Mouse (Mus musculus): ENCODE measurements at regions not wholly inside any gene's neighbourhood (a gene's known extent, or its start where the extent isn't known, plus 50 kb on each side); places are given as distances from the start of the nearest gene placed in this dataset.

DNA sequence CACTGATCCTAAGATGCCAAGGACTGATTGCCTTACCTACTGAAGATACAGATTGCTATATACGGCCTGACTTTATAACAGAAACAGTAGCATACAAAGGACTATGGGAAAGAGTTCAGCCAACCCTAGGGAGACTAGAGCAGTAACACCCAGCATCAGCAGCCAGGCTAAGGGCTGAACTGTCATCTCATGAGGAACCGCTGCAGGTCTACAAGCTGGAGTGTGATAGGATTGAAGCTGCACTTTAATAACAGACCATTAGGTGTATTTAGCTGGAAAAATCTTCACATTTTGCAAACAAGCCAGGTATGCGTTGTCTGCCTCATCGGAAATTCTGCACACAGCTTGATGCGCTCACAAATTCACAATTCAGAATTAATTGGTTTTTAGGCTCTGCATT is 95.5 kb downstream of the Foxa2 start:
- WGBS, result 67% methylated on average over 5 of the region's 5 CpGs
- TF ChIP-seq CTCF (IDR thresholded peaks at IDR 0.05; ENCODE audit: low read depth), result no peak
- ATAC-seq (no peak), DNase-seq (no peak)
- Histone ChIP-seq H3K27ac (ENCODE audit: low read depth, low read length) (no peak overlapping the region), H3K4me3 (ENCODE audit: low read depth, low read length) (no peak overlapping the region), H3K4me2 (ENCODE audit: low read depth) (no peak overlapping the region), H3K9ac (no peak overlapping the region), H3K4me1 (ENCODE audit: insufficient read depth) (no peaks in the 10 kb centered on the region), H3K9me3 (ENCODE audit: low read length) (no peaks in the 10 kb centered on the region), H3K36me3 (ENCODE audit: insufficient read depth) (no peaks in the 10 kb centered on the region), H3K27me3 (ENCODE audit: insufficient read depth, low read length) (no peaks in the 10 kb centered on the region)

DNA sequence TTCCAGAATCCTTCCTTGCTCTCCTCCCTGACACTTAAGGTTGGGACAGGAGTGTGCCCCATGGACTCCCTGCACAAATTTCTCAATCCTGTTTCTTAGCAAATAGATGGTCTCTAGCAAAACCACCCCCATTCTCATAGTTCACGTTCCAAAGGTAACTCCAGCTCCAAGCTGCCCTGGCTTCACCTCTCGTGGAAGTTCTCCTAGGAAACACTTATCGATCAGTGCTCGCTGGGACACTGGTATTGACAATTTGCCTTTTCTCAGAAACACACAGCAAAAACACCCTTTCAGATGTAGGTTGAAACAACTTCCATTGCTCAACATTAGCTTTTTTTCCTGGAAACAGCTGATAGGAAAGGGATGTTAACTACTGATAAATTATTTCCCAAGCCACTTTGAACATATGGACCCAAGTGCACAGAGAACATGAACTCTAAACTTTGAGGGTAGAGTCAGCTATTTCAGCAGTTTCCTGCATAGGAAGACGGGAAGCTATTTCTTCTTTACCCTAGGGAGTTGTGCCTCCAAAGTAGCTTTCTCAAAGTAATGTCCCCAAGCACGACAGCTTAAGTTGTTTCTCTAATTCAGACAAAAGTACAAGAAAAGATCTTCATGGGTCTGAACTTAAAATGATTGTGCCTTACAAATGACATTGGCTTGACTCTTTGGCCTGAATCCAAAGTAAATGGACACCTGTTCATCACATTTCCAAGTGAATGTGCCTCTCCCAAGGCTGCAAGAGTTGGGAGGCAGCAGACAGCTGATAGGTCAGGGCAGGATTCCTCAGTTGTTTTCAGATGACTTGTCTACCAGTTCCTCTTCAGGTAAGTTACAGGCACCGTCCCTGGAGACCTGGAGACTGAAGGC is 102.4 kb downstream of the Foxa2 start:
- Histone ChIP-seq H3K9ac (no peak overlapping the region), H3K4me3 (ENCODE audit: low read depth, low read length) (no peak overlapping the region), H3K27me3 (ENCODE audit: insufficient read depth, low read length) (no peaks in the 10 kb centered on the region), H3K36me3 (ENCODE audit: insufficient read depth) (no peaks in the 10 kb centered on the region), H3K27ac (ENCODE audit: low read depth, low read length) (no peak overlapping the region), H3K9me3 (ENCODE audit: low read length) (no peaks in the 10 kb centered on the region), H3K4me1 (ENCODE audit: insufficient read depth) (no peaks in the 10 kb centered on the region), H3K4me2 (ENCODE audit: low read depth) (no peak overlapping the region)
- no peak for DNase-seq
- TF ChIP-seq CTCF (IDR thresholded peaks at IDR 0.05; ENCODE audit: low read depth), result no peak
- WGBS, result 90% methylated on average over 7 of the region's 7 CpGs
- ATAC-seq, result no peak

DNA sequence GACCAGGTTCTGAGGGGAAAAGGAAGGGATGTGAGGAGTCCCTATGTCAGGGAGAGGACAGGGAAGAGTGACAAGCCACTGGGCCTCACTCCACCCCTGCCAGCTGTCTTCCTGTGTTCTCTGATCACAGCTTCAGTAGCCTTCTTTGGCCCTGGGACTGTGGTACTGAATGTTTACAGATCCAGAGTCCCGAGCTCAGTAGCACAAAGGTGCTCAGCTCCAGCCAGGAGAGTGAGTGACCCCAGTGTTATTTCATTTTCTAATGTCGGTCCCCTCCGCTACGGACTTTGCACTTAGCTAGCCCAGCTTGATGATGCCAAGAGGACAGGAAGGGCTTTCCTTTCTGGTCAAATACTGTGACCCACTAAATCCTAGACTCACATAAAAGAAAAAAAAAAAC is 104.2 kb downstream of the Foxa2 start:
- Histone ChIP-seq H3K4me1 (ENCODE audit: insufficient read depth) (no peaks in the 10 kb centered on the region), H3K9ac (no peak overlapping the region), H3K27me3 (ENCODE audit: insufficient read depth, low read length) (no peaks in the 10 kb centered on the region), H3K4me2 (ENCODE audit: low read depth) (no peak overlapping the region), H3K36me3 (ENCODE audit: insufficient read depth) (no peaks in the 10 kb centered on the region), H3K4me3 (ENCODE audit: low read depth, low read length) (no peak overlapping the region), H3K27ac (ENCODE audit: low read depth, low read length) (no peak overlapping the region), H3K9me3 (ENCODE audit: low read length) (no peaks in the 10 kb centered on the region)
- ATAC-seq, result no peak
- WGBS, result 76% methylated on average over 4 of the region's 4 CpGs
- no peak for DNase-seq
- TF ChIP-seq CTCF (IDR thresholded peaks at IDR 0.05; ENCODE audit: low read depth), result no peak

DNA sequence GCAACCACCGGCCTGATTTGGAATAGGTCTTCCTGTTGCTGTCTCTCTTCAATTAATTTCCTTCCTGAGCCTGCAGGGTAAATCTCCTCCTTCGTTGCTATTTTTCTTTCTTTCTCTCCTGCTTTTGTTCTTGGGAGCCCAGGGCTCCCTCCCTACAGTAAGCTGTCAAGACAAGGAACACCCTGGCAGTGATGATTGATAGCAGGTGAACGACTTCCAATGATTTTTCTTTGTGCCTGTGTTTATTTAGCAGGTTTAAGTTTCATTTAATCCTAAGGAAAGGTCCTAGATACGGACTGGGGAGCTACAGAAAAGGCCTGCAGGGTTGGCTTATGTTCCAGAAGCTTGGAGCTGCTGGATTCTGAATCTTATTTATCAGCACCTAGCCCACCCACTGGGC is 105.5 kb downstream of the Foxa2 start:
- Histone ChIP-seq H3K27me3 (ENCODE audit: insufficient read depth, low read length) (no peaks in the 10 kb centered on the region), H3K4me3 (ENCODE audit: low read depth, low read length) (no peak overlapping the region), H3K9ac (no peak overlapping the region), H3K4me2 (ENCODE audit: low read depth) (no peak overlapping the region), H3K9me3 (ENCODE audit: low read length) (0 out of 2 replicates have a peak, but pooled peaks cover 3% of the 10 kb centered on the region), H3K27ac (ENCODE audit: low read depth, low read length) (no peak overlapping the region), H3K36me3 (ENCODE audit: insufficient read depth) (no peaks in the 10 kb centered on the region), H3K4me1 (ENCODE audit: insufficient read depth) (no peaks in the 10 kb centered on the region)
- DNase-seq (no peak), ATAC-seq (no peak)
- 19% methylated on average over 4 of the region's 4 CpGs for WGBS
- TF ChIP-seq CTCF (IDR thresholded peaks at IDR 0.05; ENCODE audit: low read depth), result no peak

DNA sequence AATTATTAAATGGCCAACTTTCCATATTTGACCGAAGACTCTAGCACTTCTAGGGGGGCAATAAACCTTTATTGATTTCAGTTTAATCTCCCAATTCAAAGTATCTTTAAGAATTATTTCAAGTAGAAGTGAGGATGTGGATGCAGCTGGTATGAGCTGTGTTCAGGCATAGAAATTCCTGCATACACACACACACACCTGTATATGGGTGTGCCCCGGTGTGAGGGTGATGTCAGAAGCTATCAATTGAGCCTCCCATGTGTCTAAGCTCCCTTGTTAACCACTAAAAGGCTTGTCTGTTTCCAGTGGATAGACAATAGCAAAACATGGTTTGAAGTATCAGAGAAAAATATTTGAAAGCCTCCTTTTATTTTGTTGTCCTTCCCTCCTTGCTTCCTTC is 114.3 kb downstream of the Foxa2 start:
- no peak overlapping the region for H3K4me2 ChIP-seq (ENCODE audit: low read depth)
- H3K4me1 ChIP-seq (ENCODE audit: insufficient read depth), result no peaks in the 10 kb centered on the region
- DNase-seq, result no peak
- ATAC-seq, result no peak
- H3K27me3 ChIP-seq (ENCODE audit: insufficient read depth, low read length), result no peaks in the 10 kb centered on the region
- no peak for TF ChIP-seq CTCF (IDR thresholded peaks at IDR 0.05; ENCODE audit: low read depth)
- H3K9ac ChIP-seq, result no peak overlapping the region
- 89% methylated on average over 2 of the region's 2 CpGs for WGBS
- no peak overlapping the region for H3K27ac ChIP-seq (ENCODE audit: low read depth, low read length)
- no peak overlapping the region for H3K4me3 ChIP-seq (ENCODE audit: low read depth, low read length)
- H3K36me3 ChIP-seq (ENCODE audit: insufficient read depth), result no peaks in the 10 kb centered on the region
- 0 out of 2 replicates have a peak, but pooled peaks cover 3% of the 10 kb centered on the region for H3K9me3 ChIP-seq (ENCODE audit: low read length)

DNA sequence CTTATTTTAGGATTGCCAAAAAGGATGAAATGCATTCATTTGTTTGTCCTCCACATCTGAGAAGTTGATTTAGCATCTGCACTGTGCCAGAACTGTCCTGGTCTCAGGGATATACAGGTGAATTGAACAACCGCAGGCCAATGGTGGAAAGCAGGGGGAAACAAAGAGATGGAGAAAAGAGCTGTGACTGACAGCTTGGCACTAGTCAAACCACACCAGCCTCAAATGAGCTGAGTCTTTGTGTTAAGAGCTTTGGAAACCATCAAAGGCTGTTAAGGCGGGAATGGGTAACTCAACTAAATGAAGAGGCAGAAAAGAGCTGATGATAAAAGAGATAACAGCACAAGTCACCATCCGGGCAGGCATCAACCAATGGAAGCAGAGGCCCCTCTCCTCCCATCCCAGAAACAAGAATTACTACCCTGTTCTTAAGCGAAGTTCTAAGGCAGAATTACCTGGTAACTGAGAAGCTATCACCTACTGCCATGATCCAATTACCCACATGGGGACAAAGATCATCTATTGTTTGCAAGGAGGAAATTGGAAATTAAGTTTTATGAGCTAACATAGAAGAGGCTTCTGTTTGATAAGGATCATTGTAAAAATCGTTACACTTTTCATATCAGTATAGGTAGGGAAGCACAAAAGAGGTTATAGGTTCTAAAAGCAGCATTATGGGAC is 117.6 kb downstream of the Foxa2 start:
- Histone ChIP-seq H3K27ac (ENCODE audit: low read depth, low read length) (no peak overlapping the region), H3K4me2 (ENCODE audit: low read depth) (no peak overlapping the region), H3K4me1 (ENCODE audit: insufficient read depth) (no peaks in the 10 kb centered on the region), H3K9ac (no peak overlapping the region), H3K9me3 (ENCODE audit: low read length) (no peaks in the 10 kb centered on the region), H3K4me3 (ENCODE audit: low read depth, low read length) (no peak overlapping the region), H3K36me3 (ENCODE audit: insufficient read depth) (no peaks in the 10 kb centered on the region), H3K27me3 (ENCODE audit: insufficient read depth, low read length) (no peaks in the 10 kb centered on the region)
- DNase-seq, result no peak
- WGBS, result 46% methylated on average over 5 of the region's 5 CpGs
- peak; percentile 34; the same call in 1 of the 2 replicates for ATAC-seq
- TF ChIP-seq CTCF (IDR thresholded peaks at IDR 0.05; ENCODE audit: low read depth), result no peak

All from forebrain, postnatal 0 days (tissue).